In genomic region chr13:30750461-30751303, GRCm38 (mm10) we compare ENCODE assay signal across 8 mouse cellular contexts. TPM values are rescaled to one million over a fixed set of nuclear protein-coding genes. Genes with fewer than 3 reads are reported as not detected.
DNase-seq lines count a peak whose midpoint lies in the region; ATAC-seq and TF ChIP-seq lines count a peak whose summit lies in the region.

No protein-coding gene starts in this region.

- H3K4me1 ChIP-seq in kidney, adult 2 months (ENCODE audit: control insufficient read depth, insufficient read depth, low read length): peaks cover 7% of the 10 kb centered on the region; the same call in 1 of the 2 replicates
- 0 out of 2 replicates have a peak, but pooled peaks cover 3% of the 10 kb centered on the region for H3K4me1 ChIP-seq in embryonic fibroblast, embryonic 13.5 days (ENCODE audit: control insufficient read depth, insufficient read depth, low read length)
- peaks cover 25% of the 10 kb centered on the region for H3K4me1 ChIP-seq in limb, embryonic 10.5 days
- H3K4me1 ChIP-seq in neural tube, embryonic 15.5 days: peaks cover 24% of the 10 kb centered on the region
- no peaks in the 10 kb centered on the region for H3K4me1 ChIP-seq in cerebellum, adult 2 months (ENCODE audit: control insufficient read depth, insufficient read depth, low read length)

- TF ChIP-seq POLR2A in kidney, adult 2 months (IDR thresholded peaks at IDR 0.05; ENCODE audit: low read depth, low read length): no peak
- TF ChIP-seq POLR2A in embryonic fibroblast, embryonic 13.5 days (IDR thresholded peaks at IDR 0.05; ENCODE audit: low read depth, low read length): no peak
- no peak for TF ChIP-seq POLR2A in cerebellum, adult 2 months (IDR thresholded peaks at IDR 0.05; ENCODE audit: borderline replicate concordance, insufficient read depth, low read length)

- WGBS in kidney, adult 2 months: 3% methylated on average over 33 of the region's 33 CpGs
- WGBS in limb, embryonic 10.5 days: 2% methylated on average over 33 of the region's 33 CpGs
- WGBS in neural tube, embryonic 15.5 days: 2% methylated on average over 33 of the region's 33 CpGs
- WGBS in cerebellum, adult 2 months: 3% methylated on average over 33 of the region's 33 CpGs

- H3K9ac ChIP-seq in neural tube, embryonic 15.5 days (replicated peaks): no peak overlapping the region; the same call in 1 of the 2 replicates

- H3K4me3 ChIP-seq in kidney, adult 2 months (ENCODE audit: insufficient read depth, low read depth, low read length): peak overlapping the region; percentile 1; the same call in 1 of the 2 replicates
- H3K4me3 ChIP-seq in embryonic fibroblast, embryonic 13.5 days (ENCODE audit: insufficient read depth, low read length): peak overlapping the region; percentile 3; the same call in 1 of the 2 replicates
- H3K4me3 ChIP-seq in limb, embryonic 10.5 days: peak overlapping the region; percentile 49
- peak overlapping the region; percentile 39 for H3K4me3 ChIP-seq in neural tube, embryonic 15.5 days (replicated peaks)
- H3K4me3 ChIP-seq in cerebellum, adult 2 months (replicated peaks; ENCODE audit: insufficient read depth, low read depth, low read length): no peak overlapping the region

- no peaks in the 10 kb centered on the region for H3K9me3 ChIP-seq in limb, embryonic 10.5 days (replicated peaks)
- no peaks in the 10 kb centered on the region for H3K9me3 ChIP-seq in neural tube, embryonic 15.5 days (replicated peaks)

- no peaks in the 10 kb centered on the region for H3K27me3 ChIP-seq in kidney, adult 2 months (replicated peaks; ENCODE audit: control insufficient read depth, insufficient read depth, low read length)
- H3K27me3 ChIP-seq in limb, embryonic 10.5 days (ENCODE audit: low read depth, poor library complexity, severe bottlenecking): peaks cover 74% of the 10 kb centered on the region
- H3K27me3 ChIP-seq in neural tube, embryonic 15.5 days (replicated peaks): peaks cover 59% of the 10 kb centered on the region
- H3K27me3 ChIP-seq in cerebellum, adult 2 months (ENCODE audit: control insufficient read depth, insufficient read depth, low read length): no peaks in the 10 kb centered on the region; the same call in 1 of the 2 replicates

- H3K27ac ChIP-seq in kidney, adult 2 months (ENCODE audit: insufficient read depth, low read depth, low read length): no peak overlapping the region
- H3K27ac ChIP-seq in embryonic fibroblast, embryonic 13.5 days (ENCODE audit: insufficient read depth, low read length): no peak overlapping the region
- H3K27ac ChIP-seq in limb, embryonic 10.5 days: no peak overlapping the region
- H3K27ac ChIP-seq in neural tube, embryonic 15.5 days (replicated peaks): no peak overlapping the region
- no peak overlapping the region for H3K27ac ChIP-seq in cerebellum, adult 2 months (ENCODE audit: insufficient read depth, low read length)

- no peaks in the 10 kb centered on the region for H3K36me3 ChIP-seq in kidney, adult 2 months (ENCODE audit: control insufficient read depth, insufficient read depth, low read length)
- no peaks in the 10 kb centered on the region for H3K36me3 ChIP-seq in limb, embryonic 10.5 days
- no peaks in the 10 kb centered on the region for H3K36me3 ChIP-seq in neural tube, embryonic 15.5 days

- DNase-seq in kidney, adult 2 months: peak; percentile 14
- no peak for DNase-seq in kidney, adult 11 months
- DNase-seq in Muller cell, postnatal 12 days (ENCODE audit: inconsistent ontology term): peak; percentile 31
- peak; percentile 51 for DNase-seq in limb, embryonic 10.5 days (ENCODE audit: low spot score)
- DNase-seq in cerebellum, adult 2 months: no peak
- no peak for DNase-seq in cerebellum, adult 11-12 months

- no peak for TF ChIP-seq CTCF in kidney, adult 2 months (conservative IDR thresholded peaks at IDR 0.05; ENCODE audit: insufficient read depth, insufficient read length, low read depth, low read length)
- TF ChIP-seq CTCF in embryonic fibroblast, embryonic 13.5 days (IDR thresholded peaks at IDR 0.05; ENCODE audit: borderline replicate concordance, insufficient read depth, low read length): no peak
- no peak for TF ChIP-seq CTCF in cerebellum, adult 2 months (IDR thresholded peaks at IDR 0.05; ENCODE audit: borderline replicate concordance, insufficient read depth, low read depth, low read length)

- H3K4me2 ChIP-seq in neural tube, embryonic 15.5 days: peak overlapping the region; percentile 80

- peak; percentile 53; the same call in 1 of the 2 replicates for ATAC-seq in neural tube, embryonic 15.5 days (ENCODE audit: low FRiP score)

RNA-seq across cellular contexts. Expression of gene Irf4, which starts 1.7 kb away (rescaled TPM):
- polyA plus RNA-seq in kidney, adult 2 months (2012; rRNA removed): 0.96 and 1.6 TPM in 2 replicates
- not detected in 2 replicates for polyA plus RNA-seq in embryonic fibroblast, embryonic 13.5 days (2011; ENCODE audit: insufficient read length, low read depth, missing spikeins)
- polyA plus RNA-seq in limb, embryonic 10.5 days (2016; fragmentation: Nextera tagmentation; extraction: Ambion mirVana): not detected in 2 replicates
- polyA plus RNA-seq in neural tube, embryonic 15.5 days (2015; fragmentation: Nextera tagmentation; extraction: Ambion mirVana): 0.08 and 0.49 TPM in 2 replicates
- 0.11 and 0.15 TPM in 2 replicates for polyA plus RNA-seq in cerebellum, adult 2 months (2012; rRNA removed)

Comparison
In these comparisons a context has a peak if more than half of its experiments do, and no peak if none do; other contexts are left out.
1. DNase-seq: peak in kidney, adult 2 months (single experiment), Muller cell, postnatal 12 days (single experiment) and limb, embryonic 10.5 days (single experiment); none in kidney, adult 11 months (single experiment), cerebellum, adult 2 months (0 of 2) and cerebellum, adult 11-12 months (single experiment).